Mouse (Mus musculus) monocyte, adult 5-6 weeks (primary cell): ENCODE data around the gene Fkbp2. TPM values are rescaled to one million over a fixed set of nuclear protein-coding genes. Genes with fewer than 3 reads are reported as not detected.

Experiments
- ATAC-seq: fragments of 153-309, 156-312 bp; replicated peaks from 2 replicates; pipeline ENCODE4 v1.8.0; 2017; ENCODE audit warnings: mild to moderate bottlenecking; ENCODE audit not compliant: low TSS enrichment, insufficient number of reproducible peaks, severe bottlenecking, poor library complexity, low FRiP score
- total RNA-seq: library from RNA; stranded (forward); fragments of 200-1000, 200-491, 200-594 nt; gene quantifications from 3 replicates; pipeline ENCODE4 v1.2.3, GENCODE M21; 2017

The Fkbp2 gene
- total RNA-seq, 1 experiment from 2014 or later, result 104 TPM

GRCm38 (mm10) chr19:6975537-6976521, 4.5 kb downstream of the Fkbp2 start, which contains the start of gene Plcb3:
Gene Plcb3, minus strand, starts transcription at chr19:6976470.
- no peak for ATAC-seq

GRCm38 (mm10) chr19:6974211-6975205, 5.8 kb downstream of the Fkbp2 start, which contains the start of gene Ppp1r14b:
Gene Ppp1r14b, plus strand, starts transcription at chr19:6974968.
- ATAC-seq, result peak; percentile 68

- no peak for ATAC-seq
Measured at GRCm38 (mm10) chr19:6973581-6974190, 6.6 kb downstream of the Fkbp2 start.

- ATAC-seq, result no peak
Measured at GRCm38 (mm10) chr19:6972247-6972917, 7.9 kb downstream of the Fkbp2 start.

- no peak for ATAC-seq
Measured at GRCm38 (mm10) chr19:6971644-6972043, 8.7 kb downstream of the Fkbp2 start.

GRCm38 (mm10) chr19:6970460-6971085, 9.7 kb downstream of the Fkbp2 start:
- ATAC-seq, result no peak

- ATAC-seq, result no peak
Measured at GRCm38 (mm10) chr19:6969665-6970381, 10.5 kb downstream of the Fkbp2 start.

- ATAC-seq, result no peak
Measured at GRCm38 (mm10) chr19:6969291-6969664, 11.0 kb downstream of the Fkbp2 start.

GRCm38 (mm10) chr19:6968491-6969271, 11.6 kb downstream of the Fkbp2 start:
- no peak for ATAC-seq

GRCm38 (mm10) chr19:6956461-6956860, 23.8 kb downstream of the Fkbp2 start:
- no peak for ATAC-seq

GRCm38 (mm10) chr19:6955424-6955823, 24.9 kb downstream of the Fkbp2 start:
- no peak for ATAC-seq

- no peak for ATAC-seq
Measured at GRCm38 (mm10) chr19:6954046-6954445, 26.3 kb downstream of the Fkbp2 start.

GRCm38 (mm10) chr19:6952712-6953037, 27.6 kb downstream of the Fkbp2 start:
- ATAC-seq, result no peak

GRCm38 (mm10) chr19:6951994-6952711, 28.1 kb downstream of the Fkbp2 start:
- 0 out of 2 replicates have a peak, but pooled peaks have one; percentile 7 for ATAC-seq

GRCm38 (mm10) chr19:6951381-6951968, 28.8 kb downstream of the Fkbp2 start:
- ATAC-seq, result peak; percentile 77
